Mouse (Mus musculus): ENCODE results near the gene Lrrc46. TPM values are rescaled to one million over a fixed set of nuclear protein-coding genes. Genes with fewer than 3 reads are reported as not detected.

Gene Lrrc46
- polyA plus RNA-seq, 1 experiment from 2014 or later = 1.5 TPM

Small RNAs within 50 kb of the gene (microRNA-seq; reads per million reads assigned to microRNA genes)
- not detected for gene Mir8103

Other genes starting within 250 kb of the Lrrc46 start
- gene Nfe2l1, start 211.4 kb downstream of the Lrrc46 start, polyA plus RNA-seq (2015; fragmentation: Nextera tagmentation; extraction: Ambion mirVana) = 61.7 and 66.5 TPM in 2 replicates
- 123 and 125 TPM in 2 replicates for gene Copz2, start 191.5 kb downstream of the Lrrc46 start, polyA plus RNA-seq (2015; fragmentation: Nextera tagmentation; extraction: Ambion mirVana)
- gene Cdk5rap3, start 124.9 kb downstream of the Lrrc46 start, polyA plus RNA-seq (2015; fragmentation: Nextera tagmentation; extraction: Ambion mirVana) = 89.4 and 94.8 TPM in 2 replicates
- 2.4 and 3.4 TPM in 2 replicates for gene Prr15l, start 113.3 kb downstream of the Lrrc46 start, polyA plus RNA-seq (2015; fragmentation: Nextera tagmentation; extraction: Ambion mirVana)
- gene Pnpo, start 97.4 kb downstream of the Lrrc46 start, polyA plus RNA-seq (2015; fragmentation: Nextera tagmentation; extraction: Ambion mirVana) = 19.9 and 27.9 TPM in 2 replicates
- 15.9 and 18.0 TPM in 2 replicates for gene Sp2, start 58.4 kb downstream of the Lrrc46 start, polyA plus RNA-seq (2015; fragmentation: Nextera tagmentation; extraction: Ambion mirVana)
- gene Sp6, start 28.0 kb downstream of the Lrrc46 start, polyA plus RNA-seq (2015; fragmentation: Nextera tagmentation; extraction: Ambion mirVana) = 2.1 and 3.3 TPM in 2 replicates
- gene Scrn2, start 11.5 kb downstream of the Lrrc46 start, polyA plus RNA-seq (2015; fragmentation: Nextera tagmentation; extraction: Ambion mirVana) = 25.0 and 30.6 TPM in 2 replicates
- 82.0 and 82.7 TPM in 2 replicates for gene Mrpl10, start 153 bp upstream of the Lrrc46 start, polyA plus RNA-seq (2015; fragmentation: Nextera tagmentation; extraction: Ambion mirVana)
- gene Osbpl7, start 9.2 kb upstream of the Lrrc46 start, polyA plus RNA-seq (2015; fragmentation: Nextera tagmentation; extraction: Ambion mirVana) = 11.1 and 12.2 TPM in 2 replicates
- 0.08 and 0.10 TPM in 2 replicates for gene Tbx21, start 73.9 kb upstream of the Lrrc46 start, polyA plus RNA-seq (2015; fragmentation: Nextera tagmentation; extraction: Ambion mirVana)
- 7.8 and 8.5 TPM in 2 replicates for gene Tbkbp1, start 110.1 kb upstream of the Lrrc46 start, polyA plus RNA-seq (2015; fragmentation: Nextera tagmentation; extraction: Ambion mirVana)
- gene Kpnb1, start 146.5 kb upstream of the Lrrc46 start, polyA plus RNA-seq (2015; fragmentation: Nextera tagmentation; extraction: Ambion mirVana) = 59.7 and 62.6 TPM in 2 replicates
- gene Npepps, start 239.2 kb upstream of the Lrrc46 start, polyA plus RNA-seq (2015; fragmentation: Nextera tagmentation; extraction: Ambion mirVana) = 83.9 and 95.4 TPM in 2 replicates

Measured in embryonic facial prominence, embryonic 13.5 days (tissue).